Mouse (Mus musculus) ovary, postnatal 36 days (tissue): Measurements from ENCODE around the gene Gstt1.
A peak's percentile ranks its signal among the peaks of the same experiment; 100 is the strongest.
"Not testable (repeated sequence)": the region's sequence is repeated elsewhere in the genome, so short reads cannot be mapped to it uniquely, and the experiment has no call there.

Source experiments
- DNase-seq: peaks from one replicate; pipeline ENCODE4 v3.0.0; 2022; ENCODE audit warnings: low spot score, mixed read lengths

The Gstt1 gene

GRCm38 (mm10) chr10:75798176-75798696 is at the start of gene Gstt1:
TSS of gene Gstt1 (minus strand) at chr10:75798584.
- DNase-seq, result peak; percentile 70

- no peak for DNase-seq
Observed at GRCm38 (mm10) chr10:75845306-75845930, 47.0 kb upstream of the Gstt1 start.

DNA sequence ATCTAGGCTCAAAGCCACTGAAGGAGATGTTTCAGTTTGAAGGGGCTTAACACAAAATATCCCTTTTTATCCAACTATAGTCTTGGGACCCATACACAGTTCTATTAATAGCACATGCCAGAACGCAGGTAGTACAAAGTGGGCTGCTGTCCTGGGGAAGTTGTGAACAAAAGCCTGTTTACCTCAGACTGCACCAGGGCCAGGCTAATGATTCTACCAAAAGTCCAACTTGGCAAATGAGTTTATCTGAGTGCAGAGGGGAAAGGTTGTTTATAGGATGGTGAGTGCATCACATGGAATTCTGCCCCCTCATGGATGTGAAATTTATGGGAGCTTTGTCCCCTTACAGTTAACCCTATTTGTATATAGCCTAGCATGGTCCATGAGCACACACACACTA is 46.4 kb upstream of the Gstt1 start:
- DNase-seq, result no peak

GRCm38 (mm10) chr10:75843898-75844297 is 45.5 kb upstream of the Gstt1 start:
- not testable (repeated sequence) for DNase-seq

GRCm38 (mm10) chr10:75839092-75839491 is 40.7 kb upstream of the Gstt1 start:
- DNase-seq, result no peak

- peak; percentile 91 for DNase-seq
Observed at GRCm38 (mm10) chr10:75837248-75837759, 38.9 kb upstream of the Gstt1 start, which contains the start of gene Gstt2. TSS of gene Gstt2 (minus strand) at chr10:75837424.

GRCm38 (mm10) chr10:75835761-75836531 is 37.6 kb upstream of the Gstt1 start:
- no peak for DNase-seq

DNA sequence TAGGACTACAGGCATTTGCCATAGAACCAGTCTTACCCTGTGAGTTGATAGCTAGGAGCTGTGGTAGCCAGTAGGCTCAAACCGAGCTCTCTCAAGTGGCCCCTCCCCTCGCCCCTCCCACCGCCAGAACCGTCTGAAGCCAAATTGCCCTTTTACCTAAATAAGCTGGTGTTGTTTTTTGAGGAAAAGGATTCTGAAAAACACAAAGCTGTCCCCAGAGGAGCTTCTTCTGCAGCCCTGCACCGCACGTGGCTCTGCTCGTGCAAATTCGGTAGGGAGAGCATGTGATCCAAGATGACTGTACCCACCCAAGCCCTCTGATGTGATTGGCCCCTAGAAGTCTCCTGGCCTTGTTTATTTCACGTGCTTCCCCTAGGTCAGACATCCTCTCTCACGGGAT is 36.9 kb upstream of the Gstt1 start:
- peak; percentile 75 for DNase-seq

- DNase-seq, result no peak
Observed at GRCm38 (mm10) chr10:75834721-75835120, 36.3 kb upstream of the Gstt1 start.

DNA sequence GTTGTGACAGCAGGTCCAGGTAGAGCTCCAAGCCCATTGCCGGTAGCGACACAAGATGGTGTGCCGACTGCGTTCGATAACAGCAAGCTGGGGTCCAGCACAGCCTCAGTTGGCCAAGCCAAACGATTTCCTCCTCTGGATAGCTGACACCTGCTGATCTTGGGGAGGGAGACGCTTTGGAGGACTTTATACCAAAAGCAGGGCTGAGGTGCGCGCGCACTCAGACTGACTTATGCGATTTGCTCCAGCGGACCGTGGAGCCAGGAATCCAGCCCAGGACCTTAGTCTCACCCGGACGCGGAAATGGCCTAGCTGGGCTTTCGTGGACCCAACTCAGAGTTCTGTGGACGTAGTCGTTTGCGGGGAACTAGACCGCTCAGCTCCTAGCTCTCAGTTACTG is 35.9 kb upstream of the Gstt1 start:
- peak; percentile 79 for DNase-seq

- peak; percentile 44 for DNase-seq
Observed at GRCm38 (mm10) chr10:75833456-75834080, 35.2 kb upstream of the Gstt1 start.

DNA sequence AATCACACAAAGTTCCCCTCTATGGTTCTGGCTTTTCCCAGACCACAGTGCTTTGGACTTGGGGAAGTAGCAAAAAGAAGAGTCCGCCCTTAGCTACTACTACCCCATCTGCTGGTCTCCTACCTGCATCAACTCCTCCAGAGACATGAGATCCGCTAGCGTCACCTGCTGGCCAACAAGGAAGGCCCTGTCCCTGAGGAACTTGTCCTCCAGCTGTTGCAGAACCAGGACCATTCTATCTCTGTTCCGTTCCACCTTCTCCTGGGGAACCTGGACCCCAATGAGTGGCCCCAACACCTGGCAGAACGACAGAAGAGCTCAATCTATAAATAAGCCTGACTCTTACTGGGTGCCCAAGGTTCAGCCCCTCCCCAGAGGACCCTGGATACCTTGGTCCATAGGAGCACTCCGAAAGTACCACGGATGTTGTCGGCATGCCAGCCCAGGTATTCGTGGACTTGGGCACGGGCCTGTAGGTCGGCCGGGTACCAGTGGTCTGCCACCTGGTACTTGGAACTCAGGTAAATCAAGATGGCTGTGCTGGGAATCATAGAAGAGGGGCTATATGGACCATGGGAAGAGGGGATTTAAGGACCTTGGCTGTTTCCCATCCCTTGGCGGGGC is 34.0 kb upstream of the Gstt1 start:
- peak; percentile 75 for DNase-seq

GRCm38 (mm10) chr10:75830275-75830670 is 31.9 kb upstream of the Gstt1 start:
- DNase-seq, result no peak

GRCm38 (mm10) chr10:75829529-75830274 is 31.3 kb upstream of the Gstt1 start:
- DNase-seq, result no peak

DNA sequence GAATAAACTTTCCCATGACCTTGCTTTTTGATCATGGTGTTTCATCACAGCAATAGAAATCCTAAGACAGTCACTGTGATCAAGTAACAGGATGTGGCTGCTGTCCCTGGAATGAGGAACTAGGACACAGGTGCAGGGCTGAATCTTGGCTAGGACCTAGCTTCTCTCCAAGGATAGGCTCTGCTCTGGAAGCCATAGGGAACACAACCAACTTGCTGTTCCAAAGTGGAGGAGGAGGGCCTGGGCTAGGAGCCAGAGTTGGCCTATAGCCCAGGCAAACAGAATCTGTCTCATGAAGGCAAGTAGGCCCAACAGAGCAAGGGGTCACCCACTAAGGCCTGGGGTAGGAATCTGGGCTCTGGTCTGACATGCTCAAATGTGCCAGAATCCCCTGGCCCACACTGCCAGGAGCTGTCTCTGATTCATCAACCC is 30.1 kb upstream of the Gstt1 start:
- peak; percentile 65 for DNase-seq

DNA sequence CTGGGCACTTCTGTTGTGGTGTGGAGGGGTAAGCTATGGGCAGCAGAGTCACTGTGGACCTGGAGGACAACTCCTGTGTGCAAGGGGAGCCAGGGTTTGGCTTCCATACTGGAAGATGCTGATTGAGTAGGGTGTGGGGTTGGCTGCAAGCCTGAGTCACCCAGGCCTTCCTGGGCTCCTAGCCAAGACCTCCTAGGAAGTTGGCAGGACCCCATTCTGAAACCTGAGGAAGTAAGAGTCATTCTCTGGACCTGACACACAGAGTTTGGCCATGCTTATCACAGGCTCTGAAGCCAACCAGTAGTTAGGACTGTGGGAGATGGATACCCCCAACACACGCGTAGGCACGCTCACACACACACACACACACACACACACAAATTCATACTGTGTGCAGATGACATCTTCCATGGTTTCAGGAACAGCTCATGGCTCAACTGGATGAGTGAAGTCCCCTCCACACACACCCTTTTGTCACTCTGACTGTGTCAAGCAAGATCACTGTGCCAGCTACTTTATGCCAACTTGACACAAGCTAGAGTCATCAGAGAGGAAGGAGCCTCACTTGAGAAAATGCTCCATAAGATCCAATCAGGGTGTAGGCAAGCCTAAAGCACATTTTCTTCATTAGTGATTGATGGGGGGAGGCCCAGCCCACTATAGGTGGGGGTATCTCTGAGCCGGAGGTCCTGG is 29.4 kb upstream of the Gstt1 start:
- DNase-seq, result peak; percentile 53

- no peak for DNase-seq
Observed at GRCm38 (mm10) chr10:75824530-75824929, 26.1 kb upstream of the Gstt1 start.

GRCm38 (mm10) chr10:75823782-75824181 is 25.4 kb upstream of the Gstt1 start:
- DNase-seq, result no peak

DNA sequence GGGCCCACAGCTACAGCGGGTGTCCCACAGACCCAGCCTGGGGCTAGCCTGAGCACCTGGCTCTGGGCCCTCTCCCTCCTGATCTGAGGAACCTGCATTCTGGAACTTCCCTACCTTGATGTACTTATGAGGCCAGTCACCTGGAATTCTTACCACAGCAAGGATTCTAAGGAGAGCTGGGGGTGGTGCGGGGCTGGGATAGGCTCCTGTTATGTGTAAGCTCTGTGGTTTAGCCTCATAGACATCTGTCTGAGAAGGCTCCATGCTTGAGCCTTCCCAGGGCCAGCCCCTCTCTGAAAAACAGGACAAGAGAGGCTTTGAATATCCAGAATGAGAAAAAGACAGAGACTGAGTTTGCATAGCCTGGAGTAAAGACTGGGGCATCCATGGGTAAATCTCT is 24.1 kb upstream of the Gstt1 start, which contains the start of gene Gstt4:
Gene Gstt4 (minus strand): TSS at position 101 of the 400 bp plus-strand sequence.
- no peak for DNase-seq

DNA sequence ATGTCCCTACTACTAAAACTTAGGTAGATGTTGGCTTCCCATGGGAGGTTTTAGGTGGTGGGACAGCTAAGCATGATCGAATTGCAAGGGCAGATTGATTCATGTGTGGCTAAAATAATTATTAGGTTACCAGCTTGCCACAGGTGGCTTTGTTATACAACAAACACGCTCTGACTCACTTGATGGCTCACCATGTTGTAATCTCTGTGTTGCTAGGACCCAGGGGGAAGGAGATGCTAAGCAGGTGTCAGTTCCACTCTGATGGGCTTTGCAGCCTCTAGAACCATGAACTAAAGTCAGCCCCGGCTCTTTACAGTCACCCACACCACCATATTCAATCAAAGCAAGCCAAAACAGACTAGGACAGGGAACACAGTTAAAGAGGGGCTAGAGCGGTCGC is 21.5 kb upstream of the Gstt1 start:
- DNase-seq, result no peak

- DNase-seq, result no peak
Observed at GRCm38 (mm10) chr10:75818641-75819040, 20.3 kb upstream of the Gstt1 start.
